Mouse (Mus musculus): ENCODE measurements at regions not wholly inside any gene's neighbourhood (a gene's known extent, or its start where the extent isn't known, plus 50 kb on each side); places are given as distances from the start of the nearest gene placed in this dataset.
A peak's percentile ranks its signal among the peaks of the same experiment; 100 is the strongest.
"Not testable (repeated sequence)": the region's sequence is repeated elsewhere in the genome, so short reads cannot be mapped to it uniquely, and the experiment has no call there.

DNA sequence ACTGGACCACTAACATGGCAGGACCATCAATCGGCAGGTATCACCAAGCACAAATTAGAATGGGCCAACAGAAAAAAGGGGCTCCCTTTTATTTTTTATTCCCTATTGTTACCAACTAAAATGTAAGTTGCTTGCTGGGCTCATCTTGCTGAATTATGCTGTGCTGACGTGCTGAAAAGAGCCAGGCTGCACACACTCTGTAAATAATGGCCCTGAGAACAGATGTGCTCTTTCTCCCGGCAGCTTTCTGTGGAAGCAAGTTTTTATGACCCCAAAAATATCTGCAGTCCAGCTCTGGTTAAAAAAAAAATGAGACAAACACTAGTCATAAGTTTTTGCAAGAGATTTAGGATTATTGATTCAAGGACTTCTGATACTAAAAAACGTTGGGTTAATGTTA lies 230.4 kb downstream of the Dad1 start:
- intact Hi-C loops (cut with DNase I), result no loop called here
- DNase-seq, result no peak

DNA sequence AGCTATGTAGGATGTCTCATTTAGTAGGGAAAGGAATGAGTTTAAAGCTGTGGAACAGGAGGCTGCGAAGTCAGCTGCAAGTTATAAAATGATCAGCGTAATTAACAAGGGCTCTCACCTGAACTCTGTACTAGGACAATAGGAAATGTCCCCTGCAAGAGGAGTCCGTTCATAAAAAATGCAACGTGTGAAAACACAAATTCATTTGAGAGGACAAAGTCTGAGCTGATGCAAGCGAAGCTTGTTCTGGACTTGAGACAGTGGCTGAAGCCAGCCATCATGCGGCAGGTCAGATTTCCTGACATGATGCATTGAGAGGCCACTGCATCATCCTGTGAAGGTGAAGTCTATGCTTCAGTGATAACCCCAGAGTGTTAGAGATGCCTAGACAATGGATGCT lies 232.5 kb downstream of the Dad1 start:
- intact Hi-C loops (cut with DNase I), result no loop called here

GRCm38 (mm10) chr14:54014628-54015027 lies 239.3 kb downstream of the Dad1 start:
- intact Hi-C loops (cut with DNase I), result no loop called here
- DNase-seq, result no peak

More for the DNA sequence above, 232.5 kb downstream of the Dad1 start:
- DNase-seq, result no peak

DNA sequence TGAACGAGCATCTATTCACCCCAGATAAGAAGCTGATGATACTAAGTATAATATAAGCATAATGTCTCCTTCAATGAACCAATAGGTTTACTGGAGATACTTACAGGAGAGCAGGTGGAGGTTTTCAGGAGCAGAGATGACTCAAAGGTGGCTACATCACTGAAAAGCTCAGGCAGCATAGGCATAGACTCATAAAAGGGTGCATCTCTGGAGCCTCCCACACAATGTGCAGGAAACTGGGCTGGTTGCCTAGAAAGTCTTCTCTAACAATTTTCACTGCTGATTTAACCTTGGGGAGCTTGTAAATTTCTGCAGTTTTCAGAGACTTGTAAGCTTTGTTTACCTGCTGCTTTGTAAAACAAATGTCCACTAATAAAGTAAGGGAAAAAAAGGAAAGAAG lies 251.8 kb downstream of the Dad1 start:
- no peak for DNase-seq
- intact Hi-C loops (cut with DNase I), result no loop called here

DNA sequence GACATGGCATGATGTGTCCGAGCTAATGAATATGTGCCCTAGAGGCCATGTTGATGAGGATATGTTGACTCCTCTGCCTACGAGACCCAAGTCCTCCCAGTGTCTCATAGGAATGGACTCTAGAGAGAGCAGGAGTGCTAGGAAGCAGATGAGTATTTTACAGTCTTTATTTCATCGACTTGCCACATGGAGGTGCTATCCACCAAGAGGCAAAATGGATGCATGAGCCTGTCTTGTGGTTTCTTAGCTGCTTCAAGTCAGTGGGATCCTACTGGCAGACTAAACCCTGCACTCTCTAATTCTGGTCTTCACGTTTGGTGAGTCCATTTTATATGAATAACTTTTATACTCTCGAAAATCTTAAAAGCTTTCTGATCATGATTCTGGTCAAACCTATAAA lies 253.4 kb downstream of the Dad1 start:
- intact Hi-C loops (cut with DNase I), result no loop called here
- no peak for DNase-seq

GRCm38 (mm10) chr14:53993427-53993826 lies 260.5 kb downstream of the Dad1 start:
- intact Hi-C loops (cut with DNase I), result no loop called here
- no peak for DNase-seq

DNA sequence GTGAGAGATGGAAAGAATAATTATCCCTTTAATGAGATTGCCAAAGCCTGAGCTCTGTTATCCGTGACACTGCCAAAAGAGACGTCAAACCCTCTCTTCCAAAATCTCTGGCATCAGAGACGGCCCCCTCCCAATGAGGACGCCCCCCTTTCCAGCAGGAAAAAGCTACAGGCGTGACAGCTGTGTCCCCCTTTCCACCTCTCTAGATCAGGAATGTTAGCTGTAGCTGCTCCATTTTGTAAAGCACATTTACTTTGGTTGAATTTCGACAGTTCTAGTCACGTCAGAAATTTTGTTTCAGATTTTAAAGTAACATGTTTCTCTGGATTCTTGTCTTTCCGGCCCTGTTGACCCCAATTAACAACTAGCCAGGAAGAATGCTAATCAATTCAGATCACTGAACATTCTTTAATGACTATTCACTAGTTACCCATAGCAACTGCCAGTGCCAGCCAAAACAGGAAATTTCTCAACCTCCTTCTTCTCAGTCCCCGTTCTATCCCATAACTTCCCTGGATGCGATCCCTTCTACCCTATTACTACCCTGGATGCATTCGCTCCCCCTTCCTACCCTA lies 261.1 kb downstream of the Dad1 start:
- DNase-seq, result no peak
- intact Hi-C loops (cut with DNase I), result no loop called here

DNA sequence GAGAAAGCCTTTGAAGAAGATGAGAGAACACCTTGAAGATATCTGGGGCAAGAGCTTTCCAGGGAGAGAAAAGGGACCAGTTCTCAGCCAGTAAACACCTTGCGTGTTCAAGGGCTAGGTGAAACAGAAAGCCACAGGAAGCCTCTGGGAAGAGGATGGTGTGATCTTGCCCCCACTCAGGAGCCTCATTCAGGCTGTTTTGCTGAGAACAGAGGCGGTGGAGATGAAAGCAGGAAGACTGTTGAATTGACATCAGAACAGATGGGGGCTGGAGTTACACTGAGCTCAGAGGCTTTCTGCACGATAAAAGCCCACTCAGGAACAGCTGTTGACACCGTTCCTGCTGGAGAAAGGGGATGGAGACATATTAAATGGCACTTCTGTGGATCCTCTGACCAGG lies 262.5 kb downstream of the Dad1 start:
- intact Hi-C loops (cut with DNase I), result no loop called here
- no peak for DNase-seq

DNA sequence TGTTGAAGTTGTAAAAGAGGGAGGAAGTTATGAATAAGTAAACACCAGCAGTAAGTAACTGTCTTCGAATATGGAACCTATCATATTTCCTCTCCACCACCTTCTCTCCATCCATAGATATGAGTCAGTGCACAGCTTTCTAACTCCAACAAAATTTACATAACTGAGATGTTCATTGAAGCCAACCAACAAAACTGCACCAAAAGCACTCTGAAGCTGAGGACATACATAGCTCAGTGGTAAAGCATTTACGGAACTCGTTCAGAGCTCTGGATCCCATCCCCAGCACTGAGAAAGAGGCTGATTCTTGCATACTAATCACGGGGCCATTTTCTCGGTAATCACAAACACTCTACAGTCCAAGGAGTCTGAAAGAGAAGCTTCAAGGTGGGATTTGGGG lies 273.1 kb downstream of the Dad1 start:
- DNase-seq, result no peak
- intact Hi-C loops (cut with DNase I), result no loop called here

DNA sequence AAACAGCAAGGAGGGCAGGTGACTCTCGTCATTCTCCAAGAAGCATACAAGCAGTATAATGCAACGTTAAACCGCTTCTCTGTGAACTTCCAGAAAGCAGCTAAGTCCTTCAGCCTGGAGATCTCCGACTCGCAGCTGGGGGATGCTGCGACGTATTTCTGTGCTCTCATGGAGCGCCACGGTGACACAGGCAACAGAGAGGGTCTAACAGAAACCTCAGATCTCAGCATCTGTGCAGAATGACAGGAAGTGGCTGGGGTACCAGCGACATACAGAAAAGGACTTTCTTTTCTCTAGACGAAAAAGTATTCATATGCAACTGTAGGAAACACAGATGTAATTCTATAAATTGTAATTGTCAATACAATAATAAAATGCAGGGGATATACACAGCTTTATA lies 292.5 kb downstream of the Dad1 start:
- intact Hi-C loops (cut with DNase I); DNase-seq: not testable (repeated sequence)

DNA sequence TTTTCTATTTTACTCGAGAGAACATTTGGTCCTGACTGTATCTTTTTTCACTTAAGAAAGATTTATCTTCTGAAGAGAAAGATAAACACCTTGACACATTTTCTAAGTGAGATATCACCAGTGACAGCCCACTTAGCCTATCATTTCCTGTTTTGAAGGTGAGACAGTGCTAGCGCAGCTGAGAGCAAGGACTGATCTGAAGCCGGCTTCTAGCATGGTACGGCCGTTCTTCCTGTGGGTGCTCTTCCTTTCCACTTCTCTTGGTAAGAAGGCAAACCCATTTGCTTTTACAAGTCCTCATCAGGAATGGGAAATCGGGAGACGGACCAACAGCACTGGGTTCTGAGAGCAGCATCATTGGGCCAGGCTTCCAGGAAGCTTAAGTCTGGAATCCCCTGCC lies 293.1 kb downstream of the Dad1 start:
- no peak for DNase-seq
- intact Hi-C loops (cut with DNase I), result no loop called here

DNA sequence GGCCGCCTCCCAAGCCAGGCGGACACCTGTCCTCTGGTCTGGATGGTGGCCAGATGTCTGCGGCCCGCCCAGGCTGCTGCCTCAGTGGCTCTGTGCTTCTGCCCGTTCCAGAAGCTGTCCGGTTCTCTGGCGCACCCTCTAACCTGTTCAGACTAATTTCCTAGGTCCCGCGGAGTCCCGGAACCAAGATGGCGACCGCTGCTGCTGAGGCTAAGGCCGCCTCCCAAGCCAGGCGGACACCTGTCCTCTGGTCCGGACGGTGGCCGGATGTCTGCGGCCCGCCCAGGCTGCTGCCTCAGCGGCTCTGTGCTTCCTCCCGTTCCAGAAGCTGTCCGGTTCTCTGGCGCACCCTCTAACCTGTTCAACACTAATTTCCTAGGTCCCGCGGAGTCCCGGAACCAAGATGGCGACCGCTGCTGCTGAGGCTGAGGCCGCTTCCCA lies 318.1 kb downstream of the Dad1 start:
- DNase-seq, result peak; percentile 70 to 73
- intact Hi-C loops (cut with DNase I), result not testable (repeated sequence)

- intact Hi-C loops (cut with DNase I), result not testable (repeated sequence)
- peak; percentile 54 to 60 for DNase-seq
Measured at GRCm38 (mm10) chr14:53935336-53935735, 318.6 kb downstream of the Dad1 start.

GRCm38 (mm10) chr14:53910871-53911270 lies 343.0 kb downstream of the Dad1 start:
- intact Hi-C loops (cut with DNase I), result no loop called here

DNA sequence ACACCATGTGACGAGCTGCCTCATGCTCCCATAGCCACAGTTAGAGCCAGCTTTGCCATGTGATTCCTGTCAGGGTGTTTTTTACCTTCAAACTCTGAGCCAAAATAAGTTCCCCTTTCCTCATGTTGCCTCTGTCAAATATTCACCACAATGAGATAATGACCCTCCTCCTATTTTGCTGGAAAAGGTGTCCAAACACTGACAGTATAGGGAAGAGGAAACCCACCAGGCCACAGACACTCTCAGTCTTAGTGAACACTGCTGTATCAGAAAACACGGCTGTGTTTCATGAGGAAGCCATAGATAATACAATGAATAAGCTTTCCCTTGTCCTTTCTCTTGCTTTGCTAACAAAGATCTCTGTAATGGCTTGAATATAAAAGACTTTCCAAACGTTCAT lies 349.3 kb downstream of the Dad1 start:
- intact Hi-C loops (cut with DNase I), result no loop called here
- no peak for DNase-seq

More at GRCm38 (mm10) chr14:53910871-53911270, 343.0 kb downstream of the Dad1 start:
- DNase-seq, result no peak

- no peak for DNase-seq
- intact Hi-C loops (cut with DNase I), result no loop called here
Measured at GRCm38 (mm10) chr14:53901103-53901502, 352.8 kb downstream of the Dad1 start.

DNA sequence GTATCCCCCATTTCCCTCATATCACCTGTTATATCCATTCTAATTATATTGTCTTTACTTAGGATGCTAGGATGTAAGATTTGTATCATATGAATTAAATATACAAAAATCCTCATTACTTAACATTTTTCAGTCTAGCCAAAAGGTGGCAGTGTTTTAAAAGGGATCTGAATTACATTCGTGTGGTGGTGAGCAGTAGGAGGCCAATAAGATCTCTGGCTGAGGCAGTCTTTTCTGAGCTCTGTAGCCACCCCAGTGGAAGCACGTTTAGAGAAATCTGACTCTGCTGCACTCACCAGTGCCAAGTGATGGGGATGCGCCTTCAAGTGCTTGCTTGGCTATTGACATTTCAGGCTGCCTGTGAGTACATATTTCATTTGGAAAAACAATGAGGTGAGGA lies 372.6 kb downstream of the Dad1 start:
- intact Hi-C loops (cut with DNase I), result loop anchor here (2.0 kb wide), 1 partner anchor 269 kb away; no protein-coding TSS in a partner anchor
- no peak for DNase-seq

DNA sequence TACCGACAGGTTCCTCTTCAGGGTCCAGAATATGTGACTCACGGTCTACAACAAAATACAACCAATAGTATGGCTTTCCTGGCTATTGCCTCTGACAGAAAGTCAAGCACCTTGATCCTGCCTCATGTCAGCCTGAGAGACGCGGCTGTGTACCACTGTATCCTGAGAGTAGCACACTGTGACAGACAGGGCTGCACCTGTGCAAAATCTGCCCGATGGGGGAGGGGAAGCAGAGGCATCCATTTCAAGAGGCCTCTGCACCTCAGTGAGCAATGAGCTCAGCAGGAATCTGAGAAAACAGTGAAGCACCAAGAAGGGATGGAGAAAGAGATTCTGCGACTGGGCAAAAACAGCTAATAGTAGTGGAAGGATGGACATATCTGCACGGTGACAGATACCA lies 377.3 kb downstream of the Dad1 start:
- intact Hi-C loops (cut with DNase I), result no loop called here
- no peak for DNase-seq

GRCm38 (mm10) chr14:53875736-53876135 lies 378.2 kb downstream of the Dad1 start:
- no peak for DNase-seq
- intact Hi-C loops (cut with DNase I), result no loop called here

- intact Hi-C loops (cut with DNase I), result no loop called here
- DNase-seq, result no peak
Measured at GRCm38 (mm10) chr14:53847049-53847448, 406.9 kb downstream of the Dad1 start.

DNA sequence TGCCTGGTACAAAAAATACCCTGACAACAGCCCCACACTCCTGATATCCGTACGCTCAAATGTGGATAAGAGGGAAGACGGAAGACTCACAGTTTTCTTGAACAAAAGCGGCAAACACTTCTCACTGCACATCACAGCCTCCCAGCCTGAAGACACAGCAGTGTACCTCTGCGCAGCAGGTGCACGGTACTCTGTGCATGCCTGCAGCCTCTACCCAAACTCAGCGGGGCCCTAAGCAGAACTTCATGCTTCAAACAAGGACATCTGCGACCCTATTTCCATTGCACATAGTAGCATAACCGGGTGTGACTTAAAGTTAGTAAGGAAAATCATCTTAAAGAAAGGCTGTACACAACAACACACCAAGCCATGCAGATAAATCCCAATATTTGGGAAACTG lies 408.3 kb downstream of the Dad1 start:
- intact Hi-C loops (cut with DNase I), result no loop called here
- DNase-seq, result no peak

DNA sequence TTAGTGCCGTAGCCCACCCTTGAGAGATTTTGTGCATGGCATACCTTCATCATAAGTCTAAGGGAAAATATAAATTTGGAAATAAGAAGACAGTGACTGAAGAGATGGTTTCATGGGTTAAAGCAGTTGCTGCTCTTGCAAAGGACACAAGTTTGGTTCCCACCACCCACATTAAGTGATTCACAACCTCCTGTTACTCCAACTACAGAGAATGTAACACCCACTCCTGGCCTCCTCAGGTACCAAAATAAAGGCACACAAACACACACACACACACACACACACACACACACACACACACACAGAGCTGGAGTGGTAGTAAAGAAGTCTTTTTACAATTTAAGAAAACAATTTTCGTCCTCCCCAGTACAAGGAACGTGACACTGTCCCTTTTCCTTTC lies 421.4 kb downstream of the Dad1 start:
- no peak for DNase-seq

GRCm38 (mm10) chr14:53831651-53832050 lies 422.3 kb downstream of the Dad1 start:
- no peak for DNase-seq
- intact Hi-C loops (cut with DNase I), result no loop called here

More for the DNA sequence above, 421.4 kb downstream of the Dad1 start:
- intact Hi-C loops (cut with DNase I), result no loop called here

Measured in heart, postnatal 14 days (tissue).